Mouse (Mus musculus) heart, embryonic 11.5 days (tissue): ENCODE data around the gene Asb8. TPM values are rescaled to one million over a fixed set of nuclear protein-coding genes. Genes with fewer than 3 reads are reported as not detected.

ENCODE experiments used
- ATAC-seq: fragments of 200-750 bp; cut with Nextera tagmentation; replicated peaks from 2 replicates; pipeline ENCODE4 v1.8.0; 2017; ENCODE audit warnings: moderate library complexity; ENCODE audit not compliant: insufficient number of reproducible peaks, low FRiP score, low TSS enrichment
- H3K27ac ChIP-seq: fragments of 300-500 bp; sonication (generic); 2 replicates; pipeline ENCODE4 v1.5.1; 2014; ENCODE audit warnings: mild to moderate bottlenecking, low read depth, low read length
- H3K27me3 ChIP-seq: fragments of 300-500 bp; sonication (generic); 2 replicates; pipeline ENCODE4 v1.6.1; 2014; ENCODE audit warnings: mild to moderate bottlenecking, low read length, mixed read lengths; ENCODE audit not compliant: control insufficient read depth, insufficient read depth
- H3K36me3 ChIP-seq: fragments of 300-500 bp; sonication (generic); 2 replicates; pipeline ENCODE4 v1.6.1; 2014; ENCODE audit warnings: mild to moderate bottlenecking, low read length, moderate library complexity, mixed read lengths; ENCODE audit not compliant: control insufficient read depth, insufficient read depth
- H3K4me1 ChIP-seq: fragments of 300-500 bp; sonication (generic); 2 replicates; pipeline ENCODE4 v1.6.1; 2014; ENCODE audit warnings: low read length; ENCODE audit not compliant: control insufficient read depth, insufficient read depth
- H3K4me2 ChIP-seq: fragments of 300-500 bp; sonication (generic); 2 replicates; pipeline ENCODE4 v1.6.1; 2014; ENCODE audit warnings: mild to moderate bottlenecking, moderate library complexity
- H3K4me3 ChIP-seq: fragments of 300-500 bp; sonication (generic); 2 replicates; pipeline ENCODE4 v1.5.1; 2014; ENCODE audit warnings: low read depth, low read length
- H3K9ac ChIP-seq: fragments of 300-500 bp; sonication (generic); 2 replicates; pipeline ENCODE4 v1.6.1; 2014; ENCODE audit warnings: mild to moderate bottlenecking, low read depth, low read length, moderate library complexity
- H3K9me3 ChIP-seq: fragments of 300-500 bp; sonication (generic); replicated peaks from 2 replicates; pipeline ENCODE4 v1.6.1; 2016; ENCODE audit warnings: low read length; ENCODE audit not compliant: control insufficient read depth
- WGBS: fragments of 180-500 bp; shearing (Covaris S2); extraction: QIAGEN DNeasy Blood & Tissue Kit; methylation state at CpG from one replicate; pipeline ENCODE4 v1.1.7; 2014; ENCODE audit not compliant: insufficient replicate concordance; 5-methylcytosine and 5-hydroxymethylcytosine counted together
- polyA plus RNA-seq: library from polyadenylated mRNA; unstranded; fragments of >200 nt; fragmentation: Nextera tagmentation; extraction: Ambion mirVana; gene quantifications from 2 replicates; pipeline ENCODE4 v1.2.1, GENCODE M21; 2014

Asb8 gene
- polyA plus RNA-seq, result 81.7 and 86.7 TPM in 2 replicates

DNA sequence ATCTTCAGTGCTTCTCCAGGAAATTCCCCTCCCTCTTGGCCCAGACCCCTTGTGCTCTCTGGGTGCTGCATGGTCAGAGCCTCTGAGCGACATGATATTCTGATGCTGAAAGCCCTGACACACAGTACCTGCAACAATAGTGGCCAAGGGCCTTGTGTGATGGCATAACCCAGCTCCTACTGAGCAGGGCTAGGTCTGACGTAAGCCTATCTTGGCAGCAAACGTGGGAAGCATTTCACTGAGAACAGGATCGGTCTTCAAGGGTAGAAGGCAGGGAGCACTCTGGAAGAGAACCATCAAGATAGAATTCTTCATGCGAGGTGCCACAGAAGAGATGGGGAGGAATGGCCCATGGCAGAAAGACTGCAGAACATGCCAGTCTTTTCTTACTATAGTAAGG, at the start of gene Asb8:
TSS of gene Asb8 (minus strand) at position 101 of the 400 bp plus-strand sequence.
- no peak for ATAC-seq
- H3K36me3 ChIP-seq, result no peaks in the 10 kb centered on the region
- WGBS, result 67% methylated on average over 5 of the region's 5 CpGs
- H3K4me1 ChIP-seq, result peaks cover 3% of the 10 kb centered on the region; the same call in 1 of the 2 replicates
- no peaks in the 10 kb centered on the region for H3K9me3 ChIP-seq
- peaks cover 57% of the 10 kb centered on the region for H3K27me3 ChIP-seq
- no peak within 1 kb of the TSS for H3K9ac ChIP-seq
- no peak within 1 kb of the TSS for H3K27ac ChIP-seq
- H3K4me2 ChIP-seq, result no peak within 1 kb of the TSS
- no peak within 1 kb of the TSS for H3K4me3 ChIP-seq

DNA sequence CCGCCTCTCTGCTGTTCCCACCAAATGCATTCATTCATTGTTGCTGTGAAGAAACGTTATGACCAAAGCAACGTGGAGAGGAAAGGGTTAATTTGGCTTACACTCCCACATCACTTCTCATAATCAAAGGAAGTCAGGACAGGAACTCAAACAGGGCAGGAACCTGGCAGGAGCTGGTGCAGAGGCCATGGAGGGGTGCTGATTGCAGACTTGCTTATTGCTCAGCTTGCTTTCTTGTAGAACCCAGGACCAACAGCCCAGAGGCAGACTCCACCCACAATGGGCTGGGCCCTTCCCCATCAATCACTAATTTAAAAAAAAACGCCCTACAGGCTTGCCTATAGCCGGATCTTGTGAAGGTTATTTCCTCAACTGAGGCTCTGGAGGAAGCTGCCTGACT, 48.7 kb upstream of the Asb8 start:
- Histone ChIP-seq H3K27ac (no peak overlapping the region), H3K27me3 (no peaks in the 10 kb centered on the region), H3K36me3 (no peaks in the 10 kb centered on the region), H3K4me3 (no peak overlapping the region), H3K4me1 (no peaks in the 10 kb centered on the region), H3K9me3 (no peaks in the 10 kb centered on the region), H3K4me2 (no peak overlapping the region), H3K9ac (no peak overlapping the region)
- ATAC-seq, result no peak
- 60% methylated on average over 5 of the region's 5 CpGs for WGBS

DNA sequence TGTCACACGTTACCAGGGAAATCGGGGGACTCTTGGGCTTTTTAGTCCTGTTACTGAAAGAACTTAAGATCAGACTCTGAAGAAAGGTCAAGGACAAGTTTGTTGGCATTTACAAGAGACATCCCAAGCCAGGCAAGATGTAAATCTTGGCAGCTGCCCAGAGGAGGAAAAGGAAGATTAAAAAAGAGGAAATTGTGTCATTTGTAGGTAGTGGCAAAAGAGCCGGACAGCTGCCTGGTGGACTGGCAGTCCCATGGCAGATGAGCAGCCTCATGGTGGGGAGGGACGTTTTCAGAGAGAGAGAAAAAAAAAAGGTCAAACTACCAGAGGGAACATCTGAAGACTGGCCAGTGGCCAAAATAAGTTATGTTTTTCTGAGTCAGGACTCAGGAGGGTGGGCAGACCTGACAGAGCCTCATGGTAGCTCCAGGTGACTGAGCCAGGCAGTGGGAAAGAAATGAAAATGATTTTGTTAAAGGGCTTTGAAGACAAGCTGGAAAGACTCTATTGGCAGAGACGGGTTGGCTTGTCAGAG, 48.0 kb upstream of the Asb8 start:
- Histone ChIP-seq H3K27me3 (no peaks in the 10 kb centered on the region), H3K9ac (no peak overlapping the region), H3K9me3 (no peaks in the 10 kb centered on the region), H3K27ac (no peak overlapping the region), H3K4me3 (no peak overlapping the region), H3K4me2 (no peak overlapping the region), H3K36me3 (no peaks in the 10 kb centered on the region), H3K4me1 (no peaks in the 10 kb centered on the region)
- ATAC-seq, result no peak
- 67% methylated on average over 5 of the region's 5 CpGs for WGBS

DNA sequence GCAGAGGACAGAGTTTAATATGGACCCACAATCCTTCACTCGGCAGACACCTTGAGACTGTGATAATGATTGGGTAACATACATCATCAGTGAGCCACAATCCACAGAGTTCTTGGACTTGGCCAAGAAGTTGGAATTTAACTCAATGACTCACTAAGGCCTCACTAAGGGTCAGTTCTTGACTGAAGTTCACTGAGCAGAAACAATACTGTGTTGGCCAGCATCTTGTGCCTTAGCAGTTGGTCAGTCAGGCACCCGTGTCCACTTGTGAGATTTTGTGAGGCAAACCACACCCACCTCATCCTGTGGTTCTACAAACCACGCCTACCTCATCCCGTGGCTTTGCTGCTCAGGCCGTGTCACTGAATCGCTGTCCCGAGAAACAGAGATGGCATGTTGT, 44.3 kb upstream of the Asb8 start:
- Histone ChIP-seq H3K4me3 (no peak overlapping the region), H3K36me3 (no peaks in the 10 kb centered on the region), H3K4me1 (no peaks in the 10 kb centered on the region), H3K27me3 (no peaks in the 10 kb centered on the region), H3K4me2 (no peak overlapping the region), H3K9ac (no peak overlapping the region), H3K9me3 (no peaks in the 10 kb centered on the region), H3K27ac (no peak overlapping the region)
- 75% methylated on average over 7 of the region's 7 CpGs for WGBS
- ATAC-seq, result no peak

DNA sequence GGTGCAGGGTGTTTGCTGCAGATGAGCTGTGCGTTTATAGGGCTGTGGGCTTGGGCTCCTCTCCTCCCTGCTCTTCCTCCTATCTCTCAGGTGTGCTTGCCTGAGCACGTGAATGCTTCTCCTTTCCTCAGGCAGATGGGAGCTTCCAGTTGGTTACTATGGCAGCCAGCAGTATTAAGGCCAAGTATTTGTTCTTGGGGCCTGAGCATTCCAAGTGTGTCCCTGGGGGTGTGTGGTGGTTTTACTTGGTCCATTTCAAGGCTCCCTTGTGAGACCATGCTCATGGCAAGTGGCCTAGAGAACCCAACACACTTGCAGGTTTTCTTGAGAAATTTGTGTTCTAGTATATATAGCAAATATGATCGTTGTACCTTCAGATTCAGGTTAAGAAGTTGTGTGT, 30.0 kb upstream of the Asb8 start, which contains the start of gene Olfr288:
TSS of gene Olfr288 (minus strand) at position 101 of the 400 bp plus-strand sequence.
- WGBS, result 57% methylated on average over 3 of the region's 3 CpGs
- Histone ChIP-seq H3K9ac (no peak within 1 kb of the TSS), H3K9me3 (no peaks in the 10 kb centered on the region), H3K27me3 (no peaks in the 10 kb centered on the region), H3K36me3 (no peaks in the 10 kb centered on the region), H3K4me1 (no peaks in the 10 kb centered on the region), H3K4me3 (no peak within 1 kb of the TSS), H3K4me2 (no peak within 1 kb of the TSS), H3K27ac (no peak within 1 kb of the TSS)
- no peak for ATAC-seq

DNA sequence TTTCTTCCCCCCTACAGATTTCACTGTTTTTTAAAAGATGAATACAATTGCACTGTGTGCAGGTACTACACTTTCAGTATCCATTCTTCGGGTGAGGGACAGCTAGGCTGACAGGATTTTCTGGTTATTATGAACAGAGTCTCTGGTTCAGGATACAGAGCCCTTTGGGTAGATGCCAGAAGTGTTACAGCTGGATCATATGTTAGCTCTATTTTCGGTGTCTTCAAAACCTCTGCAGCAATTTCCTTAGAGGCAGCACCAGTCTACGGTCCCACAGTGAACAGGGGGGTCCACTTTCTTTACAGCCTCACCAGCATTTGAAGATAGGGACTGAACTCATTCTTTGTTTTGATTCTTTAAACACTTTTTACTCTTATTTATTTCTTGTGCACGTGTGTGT, 19.0 kb upstream of the Asb8 start:
- no peak overlapping the region for H3K4me2 ChIP-seq
- no peaks in the 10 kb centered on the region for H3K36me3 ChIP-seq
- H3K4me3 ChIP-seq, result no peak overlapping the region
- no peaks in the 10 kb centered on the region for H3K9me3 ChIP-seq
- no peak overlapping the region for H3K9ac ChIP-seq
- peaks cover 6% of the 10 kb centered on the region; the same call in 1 of the 2 replicates for H3K4me1 ChIP-seq
- H3K27ac ChIP-seq, result no peak overlapping the region
- no peaks in the 10 kb centered on the region for H3K27me3 ChIP-seq
- 66% methylated on average over 4 of the region's 4 CpGs for WGBS
- no peak for ATAC-seq

DNA sequence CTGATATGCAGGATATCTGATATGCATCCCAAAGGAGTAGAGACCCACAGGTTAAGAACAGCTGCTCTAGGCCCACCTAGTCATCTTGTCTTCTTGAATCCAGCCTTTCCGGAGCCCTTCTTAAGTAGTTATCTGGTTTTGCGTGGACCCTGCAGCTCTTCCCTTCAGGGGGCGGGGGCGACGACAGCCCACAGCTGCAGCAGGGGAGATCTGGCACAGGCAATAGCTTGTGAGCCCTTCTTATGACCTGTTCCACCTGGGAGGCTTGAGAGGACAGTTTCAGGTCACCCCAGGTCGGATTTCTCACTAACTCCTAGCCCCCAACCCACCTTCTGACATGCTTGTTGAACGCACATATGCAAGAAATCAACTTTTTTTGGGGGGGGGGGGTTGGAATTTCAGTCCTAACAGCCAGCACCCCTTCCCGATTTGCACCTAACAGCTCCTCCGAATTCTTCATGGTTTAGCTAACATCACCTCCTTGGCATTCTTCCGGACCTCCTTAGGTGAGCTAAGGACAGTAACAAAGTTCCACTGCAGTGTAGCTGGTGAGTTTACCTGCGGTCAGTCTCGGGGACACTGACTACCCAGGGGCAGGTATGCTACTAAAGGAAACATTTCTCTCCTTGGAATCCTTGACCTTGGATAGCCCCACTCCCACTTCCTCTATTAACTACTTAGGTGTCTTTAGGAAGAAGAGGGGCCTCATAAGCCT, 16.6 kb upstream of the Asb8 start:
- Histone ChIP-seq H3K9ac (no peak overlapping the region), H3K4me1 (peaks cover 6% of the 10 kb centered on the region; the same call in 1 of the 2 replicates), H3K4me3 (no peak overlapping the region), H3K9me3 (no peaks in the 10 kb centered on the region), H3K36me3 (no peaks in the 10 kb centered on the region), H3K27me3 (no peaks in the 10 kb centered on the region), H3K27ac (no peak overlapping the region), H3K4me2 (peak overlapping the region; percentile 69)
- no peak for ATAC-seq
- 58% methylated on average over 12 of the region's 12 CpGs for whole genome bisulfite sequencing

DNA sequence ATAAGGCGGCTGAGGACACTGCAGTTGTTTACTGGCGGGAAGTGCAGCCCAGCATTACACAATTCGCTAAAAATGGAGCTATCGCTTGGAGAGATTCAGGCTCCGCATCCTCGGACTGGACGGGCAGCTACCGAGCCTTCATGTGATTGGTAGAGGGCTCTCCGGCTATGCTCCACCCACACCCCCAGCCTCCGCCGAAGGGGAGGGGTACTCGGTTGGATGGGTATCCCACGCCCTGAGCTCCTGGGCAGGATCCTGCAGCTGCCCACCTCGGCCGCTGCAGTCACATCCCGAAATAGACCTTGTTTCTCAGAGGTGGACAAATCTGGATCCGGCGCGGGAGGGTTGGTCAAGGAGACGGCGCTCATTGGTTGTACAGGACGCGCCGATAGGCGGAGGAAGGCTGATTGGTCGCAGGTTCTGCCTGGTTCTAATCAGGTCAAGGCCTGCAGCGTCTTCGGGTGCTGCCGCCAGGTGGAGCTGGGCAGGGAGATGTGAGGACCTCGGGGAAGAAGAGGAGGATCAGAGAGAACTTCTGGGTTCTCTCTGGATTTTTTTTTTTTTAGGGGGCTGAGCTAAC, 15.8 kb upstream of the Asb8 start:
- Histone ChIP-seq H3K9me3 (no peaks in the 10 kb centered on the region), H3K9ac (peak overlapping the region; percentile 34; the same call in 1 of the 2 replicates), H3K4me1 (peaks cover 6% of the 10 kb centered on the region; the same call in 1 of the 2 replicates), H3K4me2 (peak overlapping the region; percentile 69), H3K27ac (peak overlapping the region; percentile 75), H3K4me3 (peak overlapping the region; percentile 41), H3K36me3 (no peaks in the 10 kb centered on the region), H3K27me3 (no peaks in the 10 kb centered on the region)
- ATAC-seq, result peak; percentile 95
- under 1% methylated on average over 30 of the region's 30 CpGs for WGBS
